Mouse (Mus musculus): ENCODE data around the gene BC029722. TPM values are rescaled to one million over a fixed set of nuclear protein-coding genes. Genes with fewer than 3 reads are reported as not detected.

The BC029722 gene
- 4.8 and 5.6 TPM in 2 replicates for polyA plus RNA-seq (2015; fragmentation: Nextera tagmentation; extraction: Ambion mirVana)

DNA sequence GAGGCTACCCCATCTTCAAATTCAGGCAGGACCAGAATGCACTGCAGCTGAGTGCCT is at the start of gene BC029722:
BC029722 (minus strand) TSS at position 35 of the 57 bp plus-strand sequence.
- H3K9ac ChIP-seq (ENCODE audit: low read depth, low read length), result peak within 1 kb of the TSS; percentile 85
- peaks cover 31% of the 10 kb centered on the region for H3K36me3 ChIP-seq (ENCODE audit: control insufficient read depth, insufficient read depth)
- no peak for ATAC-seq (ENCODE audit: low read depth)
- no peaks in the 10 kb centered on the region for H3K27me3 ChIP-seq (ENCODE audit: control insufficient read depth, insufficient read depth, low read depth, low read length)
- H3K4me2 ChIP-seq (ENCODE audit: low read depth, low read length), result peak within 1 kb of the TSS; percentile 97
- peaks cover 22% of the 10 kb centered on the region for H3K4me1 ChIP-seq (ENCODE audit: control insufficient read depth, low read depth, low read length)
- peak within 1 kb of the TSS; percentile 88 for H3K4me3 ChIP-seq (ENCODE audit: low read depth, low read length)
- H3K27ac ChIP-seq (ENCODE audit: low read length), result peak within 1 kb of the TSS; percentile 75
- H3K9me3 ChIP-seq (replicated peaks; ENCODE audit: control insufficient read depth, low read length), result no peaks in the 10 kb centered on the region

DNA sequence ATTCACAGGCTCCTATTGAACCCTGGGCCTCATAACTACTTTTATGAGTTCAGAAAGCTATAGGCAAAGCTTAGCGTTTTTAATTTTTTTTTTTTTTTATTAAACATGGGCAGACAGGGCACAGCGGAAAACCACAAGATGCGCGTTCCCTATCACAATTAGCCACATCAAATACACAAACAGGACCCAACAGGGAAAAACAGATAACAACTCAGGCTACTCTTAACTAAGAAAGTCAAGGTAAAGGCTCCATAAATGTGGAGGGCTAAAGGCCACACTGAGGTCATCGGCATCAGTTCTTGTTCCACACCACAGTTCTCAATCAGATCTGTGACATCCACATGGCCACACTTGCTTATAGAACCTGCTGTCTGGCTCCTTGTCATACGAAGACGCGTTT is 49.1 kb upstream of the BC029722 start:
- Histone ChIP-seq H3K4me1 (ENCODE audit: control insufficient read depth, low read depth, low read length) (no peaks in the 10 kb centered on the region), H3K27me3 (ENCODE audit: control insufficient read depth, insufficient read depth, low read depth, low read length) (no peaks in the 10 kb centered on the region), H3K9me3 (replicated peaks; ENCODE audit: control insufficient read depth, low read length) (no peaks in the 10 kb centered on the region), H3K27ac (ENCODE audit: low read length) (no peak overlapping the region), H3K36me3 (ENCODE audit: control insufficient read depth, insufficient read depth) (no peaks in the 10 kb centered on the region; the same call in 1 of the 2 replicates), H3K4me2 (ENCODE audit: low read depth, low read length) (no peak overlapping the region), H3K9ac (ENCODE audit: low read depth, low read length) (no peak overlapping the region), H3K4me3 (ENCODE audit: low read depth, low read length) (no peak overlapping the region)
- 69% methylated on average over 8 of the region's 8 CpGs for WGBS (ENCODE audit: insufficient replicate concordance)
- no peak for ATAC-seq (ENCODE audit: low read depth)

- H3K4me3 ChIP-seq (ENCODE audit: low read depth, low read length), result no peak overlapping the region
- H3K4me2 ChIP-seq (ENCODE audit: low read depth, low read length), result no peak overlapping the region
- no peak overlapping the region for H3K27ac ChIP-seq (ENCODE audit: low read length)
- H3K27me3 ChIP-seq (ENCODE audit: control insufficient read depth, insufficient read depth, low read depth, low read length), result no peaks in the 10 kb centered on the region
- no peaks in the 10 kb centered on the region for H3K9me3 ChIP-seq (replicated peaks; ENCODE audit: control insufficient read depth, low read length)
- H3K9ac ChIP-seq (ENCODE audit: low read depth, low read length), result no peak overlapping the region
- 76% methylated on average over 11 of the region's 11 CpGs for WGBS (ENCODE audit: insufficient replicate concordance)
- ATAC-seq (ENCODE audit: low read depth), result no peak
- H3K36me3 ChIP-seq (ENCODE audit: control insufficient read depth, insufficient read depth), result no peaks in the 10 kb centered on the region
- no peaks in the 10 kb centered on the region for H3K4me1 ChIP-seq (ENCODE audit: control insufficient read depth, low read depth, low read length)
Measured at GRCm38 (mm10) chr2:155863301-155863867, 44.2 kb upstream of the BC029722 start.

DNA sequence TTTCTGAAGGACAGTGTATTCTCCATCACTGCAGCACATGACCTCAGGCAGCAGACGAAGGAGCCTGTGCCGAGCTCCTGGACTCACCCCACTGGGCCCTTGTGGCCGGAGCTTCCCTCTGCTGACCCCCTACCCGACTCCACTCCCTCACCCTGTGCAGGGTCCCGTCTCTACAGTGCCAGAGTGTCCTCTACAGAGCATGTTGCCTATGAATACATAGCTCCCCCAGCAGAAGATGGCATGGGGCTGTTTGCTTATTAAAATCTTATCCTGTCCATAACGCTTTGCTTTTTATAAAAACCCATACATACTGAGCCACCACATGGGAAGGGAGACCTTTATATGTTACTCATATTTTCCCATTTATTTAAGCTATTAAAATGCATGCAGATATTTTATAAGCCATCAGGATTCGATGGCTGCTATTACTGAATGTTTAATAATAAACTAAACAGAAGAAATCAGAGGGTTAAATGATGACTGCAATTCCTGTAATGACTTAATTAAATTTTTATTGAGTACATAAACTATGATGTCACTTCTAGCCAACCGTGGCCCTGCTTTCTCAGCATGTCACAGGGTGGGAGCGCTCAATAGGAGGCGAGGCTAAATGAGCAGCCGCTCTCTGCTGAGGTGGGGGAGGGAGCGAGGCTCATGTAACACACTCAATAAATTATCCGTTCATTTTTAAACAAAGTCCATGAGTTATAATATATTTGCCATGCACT is 43.5 kb upstream of the BC029722 start:
- H3K4me3 ChIP-seq (ENCODE audit: low read depth, low read length), result no peak overlapping the region
- H3K9me3 ChIP-seq (replicated peaks; ENCODE audit: control insufficient read depth, low read length), result no peaks in the 10 kb centered on the region
- H3K9ac ChIP-seq (ENCODE audit: low read depth, low read length), result no peak overlapping the region
- ATAC-seq (ENCODE audit: low read depth), result no peak
- peaks cover 1% of the 10 kb centered on the region; the same call in 1 of the 2 replicates for H3K36me3 ChIP-seq (ENCODE audit: control insufficient read depth, insufficient read depth)
- no peak overlapping the region for H3K4me2 ChIP-seq (ENCODE audit: low read depth, low read length)
- WGBS (ENCODE audit: insufficient replicate concordance), result 77% methylated on average over 13 of the region's 13 CpGs
- no peaks in the 10 kb centered on the region for H3K4me1 ChIP-seq (ENCODE audit: control insufficient read depth, low read depth, low read length)
- H3K27ac ChIP-seq (ENCODE audit: low read length), result no peak overlapping the region
- no peaks in the 10 kb centered on the region for H3K27me3 ChIP-seq (ENCODE audit: control insufficient read depth, insufficient read depth, low read depth, low read length)

DNA sequence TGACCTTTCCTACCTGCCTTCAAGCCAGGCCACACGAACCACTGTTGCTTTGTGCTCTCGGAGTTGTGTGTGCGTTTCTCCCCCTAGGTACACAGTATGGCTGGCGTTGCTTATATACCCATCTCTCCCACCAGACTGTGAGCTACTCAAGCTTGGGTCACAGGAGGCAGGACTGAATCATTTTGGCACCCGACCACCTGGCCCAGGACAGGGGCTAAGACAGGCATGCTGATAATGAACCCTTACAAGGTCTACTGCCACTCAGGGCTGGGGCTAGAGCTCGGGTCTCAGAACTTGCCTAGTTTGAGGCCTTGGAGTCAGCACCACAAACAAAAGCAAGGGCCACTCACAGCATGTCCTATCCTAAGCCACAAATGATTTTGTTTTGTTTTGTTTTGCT is 42.4 kb upstream of the BC029722 start:
- Histone ChIP-seq H3K4me2 (ENCODE audit: low read depth, low read length) (no peak overlapping the region), H3K4me3 (ENCODE audit: low read depth, low read length) (no peak overlapping the region), H3K9ac (ENCODE audit: low read depth, low read length) (no peak overlapping the region), H3K36me3 (ENCODE audit: control insufficient read depth, insufficient read depth) (peaks cover 2% of the 10 kb centered on the region; the same call in 1 of the 2 replicates), H3K27ac (ENCODE audit: low read length) (no peak overlapping the region), H3K9me3 (replicated peaks; ENCODE audit: control insufficient read depth, low read length) (no peaks in the 10 kb centered on the region), H3K4me1 (ENCODE audit: control insufficient read depth, low read depth, low read length) (no peaks in the 10 kb centered on the region), H3K27me3 (ENCODE audit: control insufficient read depth, insufficient read depth, low read depth, low read length) (no peaks in the 10 kb centered on the region)
- ATAC-seq (ENCODE audit: low read depth), result no peak
- WGBS (ENCODE audit: insufficient replicate concordance), result 66% methylated on average over 6 of the region's 6 CpGs

GRCm38 (mm10) chr2:155860102-155860501 is 40.9 kb upstream of the BC029722 start:
- H3K27me3 ChIP-seq (ENCODE audit: control insufficient read depth, insufficient read depth, low read depth, low read length), result no peaks in the 10 kb centered on the region
- peaks cover 2% of the 10 kb centered on the region; the same call in 1 of the 2 replicates for H3K36me3 ChIP-seq (ENCODE audit: control insufficient read depth, insufficient read depth)
- ATAC-seq (ENCODE audit: low read depth), result no peak
- no peak overlapping the region for H3K9ac ChIP-seq (ENCODE audit: low read depth, low read length)
- WGBS (ENCODE audit: insufficient replicate concordance), result 65% methylated on average over 7 of the region's 7 CpGs
- H3K9me3 ChIP-seq (replicated peaks; ENCODE audit: control insufficient read depth, low read length), result no peaks in the 10 kb centered on the region
- H3K4me2 ChIP-seq (ENCODE audit: low read depth, low read length), result no peak overlapping the region
- H3K4me3 ChIP-seq (ENCODE audit: low read depth, low read length), result no peak overlapping the region
- no peaks in the 10 kb centered on the region for H3K4me1 ChIP-seq (ENCODE audit: control insufficient read depth, low read depth, low read length)
- no peak overlapping the region for H3K27ac ChIP-seq (ENCODE audit: low read length)

DNA sequence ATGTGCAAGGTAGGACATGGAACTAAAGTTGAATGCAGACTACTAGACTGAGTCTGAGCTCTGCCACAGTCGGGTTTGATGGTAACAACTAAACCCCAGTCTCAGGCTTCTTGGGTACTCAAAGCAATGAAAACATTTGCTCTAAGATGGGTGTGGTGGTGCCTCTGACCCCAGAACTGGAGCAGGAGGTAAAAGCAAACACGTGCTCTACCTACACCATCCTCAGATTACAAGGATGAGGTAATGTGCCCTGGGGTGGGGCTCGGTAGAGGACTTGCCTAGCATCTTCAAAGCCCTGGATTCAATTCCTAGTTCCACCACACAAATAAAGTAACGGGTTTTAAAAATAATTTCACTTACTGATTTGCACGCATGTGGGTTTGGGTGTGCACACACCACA is 33.3 kb upstream of the BC029722 start:
- Histone ChIP-seq H3K27me3 (ENCODE audit: control insufficient read depth, insufficient read depth, low read depth, low read length) (no peaks in the 10 kb centered on the region), H3K36me3 (ENCODE audit: control insufficient read depth, insufficient read depth) (no peaks in the 10 kb centered on the region), H3K4me3 (ENCODE audit: low read depth, low read length) (no peak overlapping the region), H3K9ac (ENCODE audit: low read depth, low read length) (no peak overlapping the region), H3K4me1 (ENCODE audit: control insufficient read depth, low read depth, low read length) (no peaks in the 10 kb centered on the region), H3K9me3 (replicated peaks; ENCODE audit: control insufficient read depth, low read length) (no peaks in the 10 kb centered on the region), H3K4me2 (ENCODE audit: low read depth, low read length) (no peak overlapping the region), H3K27ac (ENCODE audit: low read length) (no peak overlapping the region)
- WGBS (ENCODE audit: insufficient replicate concordance), result 68% methylated on average over 5 of the region's 5 CpGs
- ATAC-seq (ENCODE audit: low read depth), result no peak

GRCm38 (mm10) chr2:155850120-155850519 is 30.9 kb upstream of the BC029722 start:
- no peak for ATAC-seq (ENCODE audit: low read depth)
- WGBS (ENCODE audit: insufficient replicate concordance), result 79% methylated on average over 7 of the region's 7 CpGs
- Histone ChIP-seq H3K9ac (ENCODE audit: low read depth, low read length) (no peak overlapping the region), H3K27me3 (ENCODE audit: control insufficient read depth, insufficient read depth, low read depth, low read length) (no peaks in the 10 kb centered on the region), H3K4me3 (ENCODE audit: low read depth, low read length) (no peak overlapping the region), H3K36me3 (ENCODE audit: control insufficient read depth, insufficient read depth) (no peaks in the 10 kb centered on the region), H3K4me2 (ENCODE audit: low read depth, low read length) (no peak overlapping the region), H3K27ac (ENCODE audit: low read length) (no peak overlapping the region), H3K9me3 (replicated peaks; ENCODE audit: control insufficient read depth, low read length) (no peaks in the 10 kb centered on the region), H3K4me1 (ENCODE audit: control insufficient read depth, low read depth, low read length) (no peaks in the 10 kb centered on the region)

GRCm38 (mm10) chr2:155849464-155849863 is 30.2 kb upstream of the BC029722 start:
- Histone ChIP-seq H3K36me3 (ENCODE audit: control insufficient read depth, insufficient read depth) (no peaks in the 10 kb centered on the region), H3K9ac (ENCODE audit: low read depth, low read length) (no peak overlapping the region), H3K4me2 (ENCODE audit: low read depth, low read length) (no peak overlapping the region), H3K9me3 (replicated peaks; ENCODE audit: control insufficient read depth, low read length) (no peaks in the 10 kb centered on the region), H3K4me1 (ENCODE audit: control insufficient read depth, low read depth, low read length) (no peaks in the 10 kb centered on the region), H3K27me3 (ENCODE audit: control insufficient read depth, insufficient read depth, low read depth, low read length) (no peaks in the 10 kb centered on the region), H3K27ac (ENCODE audit: low read length) (no peak overlapping the region), H3K4me3 (ENCODE audit: low read depth, low read length) (no peak overlapping the region)
- no peak; the same call in 1 of the 2 replicates for ATAC-seq (ENCODE audit: low read depth)
- 36% methylated on average over 7 of the region's 7 CpGs for WGBS (ENCODE audit: insufficient replicate concordance)

All from liver, embryonic 16.5 days (tissue).